Mouse (Mus musculus): ENCODE data around the gene Plekha8. TPM values are rescaled to one million over a fixed set of nuclear protein-coding genes. Genes with fewer than 3 reads are reported as not detected.

The Plekha8 gene
- total RNA-seq, 2 experiments from 2014 or later: 6.0 to 7.5 TPM

DNA sequence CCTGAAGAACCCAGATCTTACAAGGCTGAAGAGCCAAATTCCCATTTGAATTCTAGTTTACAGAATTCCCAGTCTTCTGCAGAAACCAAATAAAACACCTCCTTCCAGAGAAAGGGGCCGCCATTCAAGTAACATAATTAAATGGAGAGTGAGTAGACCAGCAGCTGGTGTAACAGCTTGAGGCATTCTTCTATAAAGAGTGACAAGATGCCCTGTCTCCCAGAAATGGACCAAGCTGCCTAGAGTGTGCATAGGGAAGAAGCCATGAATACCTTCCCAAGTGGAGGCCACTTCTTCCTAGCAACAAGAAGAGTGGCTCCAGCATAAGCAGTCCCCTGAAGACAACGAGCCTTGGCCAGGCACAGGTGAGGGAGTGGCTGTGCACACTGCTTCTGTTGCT lies 47.0 kb downstream of the Plekha8 start:
- DNase-seq: no peak

DNA sequence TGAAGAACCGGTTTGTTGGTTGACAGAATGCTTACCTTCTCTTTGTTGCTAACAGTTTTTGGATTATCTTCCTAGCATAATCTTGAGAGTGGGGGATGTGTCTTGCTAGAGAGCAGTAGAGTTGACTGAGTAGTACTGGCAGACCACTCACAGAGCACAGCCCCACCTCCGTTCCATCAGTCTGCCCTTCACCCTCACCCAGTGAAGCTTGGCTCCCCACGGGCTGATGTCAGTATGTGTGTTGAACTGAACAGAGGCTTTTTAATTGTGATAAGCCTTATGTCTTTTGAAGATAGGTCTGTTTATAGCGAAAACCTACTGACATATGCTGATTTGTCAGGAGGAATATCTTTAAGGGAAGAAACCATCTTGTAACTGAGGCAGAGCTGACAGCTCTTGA lies 48.3 kb downstream of the Plekha8 start:
- no peak for DNase-seq

DNA sequence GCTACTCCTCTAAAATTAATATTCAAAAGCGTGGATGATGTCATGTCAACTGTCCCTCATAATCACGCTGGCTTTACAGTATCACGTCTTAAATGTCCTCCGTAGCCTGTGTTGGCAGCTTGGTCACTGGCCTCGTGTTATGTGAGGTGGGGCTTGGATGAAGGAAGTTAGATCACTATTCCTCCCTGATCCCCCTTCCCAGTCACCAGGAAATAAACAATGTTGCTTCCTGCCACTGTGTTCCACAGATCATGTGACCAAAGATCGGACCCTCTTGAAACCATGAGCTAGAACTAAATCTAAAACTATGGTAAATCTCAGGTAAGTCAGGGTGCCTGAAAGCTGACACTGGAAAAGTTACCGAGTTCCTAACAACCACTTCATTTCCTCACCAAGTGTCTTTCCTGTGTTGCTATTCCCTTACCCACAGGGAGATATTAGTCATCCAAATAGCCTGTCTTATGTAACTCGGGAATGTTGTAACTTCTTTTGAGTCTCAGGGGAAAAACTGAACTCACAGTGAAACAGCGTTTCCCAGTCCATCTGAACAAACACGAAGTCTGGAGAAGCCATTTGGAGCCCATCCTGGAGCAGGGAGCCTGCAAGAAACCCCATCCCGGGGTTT lies 60.7 kb downstream of the Plekha8 start:
- DNase-seq: peak; percentile 13

DNA sequence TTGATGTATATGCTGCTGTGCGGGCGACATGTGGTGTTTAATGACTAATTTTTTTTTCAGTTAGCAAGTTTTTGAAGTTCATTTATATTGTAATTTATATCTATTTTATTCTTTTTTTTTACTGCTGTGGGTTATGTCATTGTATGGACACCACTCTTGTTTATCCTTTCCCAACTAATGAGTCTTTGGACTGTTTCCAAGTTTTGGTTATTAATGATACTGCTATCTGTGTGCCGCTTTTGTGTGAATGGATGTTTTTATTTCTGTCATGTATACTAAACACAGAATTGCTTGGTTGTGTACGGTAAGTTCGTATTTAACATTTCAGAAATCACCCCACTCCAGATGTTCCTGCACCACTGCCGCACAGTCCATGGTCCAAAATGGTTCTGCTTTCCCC lies 63.0 kb downstream of the Plekha8 start:
- DNase-seq: no peak

DNA sequence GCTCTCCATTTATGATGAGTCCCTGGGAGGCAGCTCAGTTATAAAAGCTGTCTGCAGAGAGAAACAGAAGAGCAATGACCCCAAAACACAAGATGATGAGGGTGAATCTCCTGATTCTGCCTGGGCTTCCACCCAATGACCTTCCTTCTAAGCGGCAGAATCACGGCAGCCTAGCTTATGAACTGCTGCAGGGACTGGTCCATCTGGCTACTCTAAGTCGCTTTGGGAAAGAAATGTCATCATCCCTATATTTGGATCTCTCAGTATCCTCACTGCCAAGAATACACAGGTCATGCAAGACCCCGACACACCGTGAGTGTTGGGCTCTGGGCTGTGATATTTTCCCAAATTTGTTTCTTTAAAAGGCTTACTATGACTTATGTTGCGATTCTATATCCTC lies 75.0 kb downstream of the Plekha8 start:
- DNase-seq: no peak

DNA sequence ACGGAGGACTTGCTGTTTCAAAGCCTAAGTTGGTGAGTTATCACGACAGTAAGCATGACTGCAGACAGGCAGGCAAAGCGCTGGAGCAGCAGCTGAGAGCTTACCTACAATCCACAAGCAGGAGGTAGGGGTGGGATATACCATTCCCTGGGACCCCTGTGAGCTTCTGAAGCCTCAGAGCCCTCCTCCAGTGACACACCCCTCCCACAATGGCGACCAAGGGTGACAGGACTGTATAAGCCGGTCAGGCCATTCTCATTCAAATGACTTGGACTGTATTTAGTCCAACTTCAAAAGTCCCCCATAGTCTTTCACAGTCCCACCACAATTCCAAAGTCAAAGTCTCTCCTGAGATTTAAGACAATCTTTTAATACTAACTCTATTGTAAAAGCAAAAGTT lies 78.0 kb downstream of the Plekha8 start:
- no peak for DNase-seq

DNA sequence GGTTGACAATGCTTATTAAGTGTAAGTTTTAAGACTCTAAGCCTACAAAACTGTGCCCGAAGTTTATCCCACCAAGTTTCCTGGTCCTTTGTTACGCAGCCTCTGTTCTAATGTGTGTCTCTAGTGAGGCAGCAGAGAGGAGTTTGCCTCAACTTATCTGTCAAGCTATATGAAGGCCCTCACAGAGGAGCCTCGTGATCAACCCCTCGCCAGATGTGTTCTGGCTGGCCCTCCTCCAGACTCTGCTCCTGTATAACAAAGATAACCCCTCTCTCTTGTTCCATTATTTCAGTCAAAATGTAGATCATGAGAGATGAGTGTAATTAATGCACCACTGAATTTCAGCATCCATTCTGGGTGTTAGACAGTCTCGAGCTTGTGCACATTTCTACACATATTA lies 84.8 kb downstream of the Plekha8 start:
- DNase-seq: no peak

DNA sequence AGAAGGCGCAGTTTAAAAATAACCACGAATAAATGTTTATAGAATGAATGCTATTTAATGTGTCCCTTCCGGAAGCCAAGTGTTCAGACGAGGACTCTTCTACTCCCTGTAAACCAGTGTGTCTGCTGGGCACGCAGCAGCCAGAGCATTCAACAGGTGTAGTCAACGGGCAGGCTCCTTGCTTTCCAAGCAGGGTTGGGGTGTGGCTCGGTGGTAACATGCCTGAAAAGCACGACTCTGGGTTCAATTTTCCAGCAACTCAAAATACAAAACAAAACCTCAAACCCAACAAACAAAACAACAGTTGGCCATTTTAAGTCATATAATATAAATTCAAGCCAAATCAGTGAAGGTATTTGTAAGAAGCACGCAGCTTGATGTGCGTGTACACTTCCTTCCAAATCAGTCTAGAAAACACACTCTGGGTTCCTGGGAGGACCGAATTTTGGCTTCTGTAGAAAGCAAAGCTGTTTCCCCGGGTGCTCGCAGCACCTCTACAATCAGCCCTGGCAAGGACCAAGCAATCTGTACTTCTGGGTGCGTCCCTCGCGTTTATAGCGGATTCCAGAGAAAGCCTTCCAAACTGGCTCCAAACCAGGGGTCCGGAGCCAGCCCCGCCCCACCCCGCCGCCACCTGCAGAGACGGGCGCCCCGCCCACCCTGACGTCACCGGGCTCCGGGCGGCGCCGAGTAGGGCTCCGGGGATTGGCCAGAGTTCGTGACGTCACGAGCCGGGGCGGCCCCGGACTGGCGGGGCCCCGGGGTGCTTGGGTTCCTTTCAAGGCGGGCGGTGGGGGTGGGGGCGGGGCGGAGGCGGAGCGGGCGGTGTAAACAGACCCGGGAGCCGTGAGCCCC lies 86.2 kb downstream of the Plekha8 start, which contains the start of gene Mturn:
Gene Mturn (plus strand): TSS at position 734 of the 855 bp plus-strand sequence.
- peak; percentile 100 for DNase-seq

DNA sequence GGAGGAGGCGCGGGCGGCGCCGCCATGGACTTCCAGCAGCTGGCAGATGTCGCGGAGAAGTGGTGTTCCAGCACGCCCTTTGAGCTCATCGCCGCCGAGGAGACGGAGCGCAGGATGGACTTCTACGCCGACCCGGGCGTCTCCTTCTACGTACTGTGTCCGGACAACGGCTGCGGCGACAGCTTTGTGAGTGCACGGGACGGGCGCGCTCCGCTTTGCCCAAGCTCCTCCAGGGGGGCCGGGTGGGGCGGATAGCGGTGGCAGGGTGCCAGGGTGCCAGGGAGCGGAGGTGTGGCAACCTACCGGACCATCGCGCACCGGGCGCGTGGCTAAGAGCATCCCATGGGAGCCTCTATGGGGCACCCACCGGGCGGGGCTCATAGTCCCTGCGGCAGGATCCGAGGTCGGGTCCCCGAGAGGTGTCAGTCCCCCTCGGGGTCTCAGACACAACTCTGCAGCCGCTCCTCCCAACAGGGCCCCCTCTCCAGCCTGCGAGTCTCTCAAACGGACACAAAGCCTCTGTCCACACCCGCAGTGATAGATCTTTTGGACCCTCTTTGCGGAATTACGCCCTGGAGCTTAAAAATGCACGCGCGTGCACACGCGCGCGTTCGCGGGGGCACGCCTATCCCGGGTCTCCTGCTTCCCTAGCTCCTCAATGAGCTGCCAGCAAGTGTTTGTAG lies 87.0 kb downstream of the Plekha8 start:
- no peak for DNase-seq

DNA sequence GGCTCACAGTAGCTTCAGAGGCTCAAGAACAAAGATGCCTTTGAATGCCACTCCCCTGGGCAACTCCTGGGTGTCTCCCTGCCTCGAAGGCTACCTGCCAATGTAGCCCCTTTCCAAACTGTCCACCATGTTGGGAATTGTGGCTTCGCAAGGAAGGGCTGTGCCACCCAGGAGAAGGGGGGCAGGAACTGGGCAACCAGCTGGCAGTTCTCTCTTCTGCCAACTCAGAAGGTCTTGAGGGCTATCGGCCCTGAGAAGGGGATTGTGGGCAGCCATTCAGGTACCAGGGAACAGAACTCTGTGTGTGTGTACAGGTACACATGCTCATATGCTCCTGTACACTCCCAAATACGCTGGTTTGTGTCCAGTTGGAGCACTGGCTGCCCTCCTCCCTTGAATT lies 89.2 kb downstream of the Plekha8 start:
- DNase-seq: no peak

DNA sequence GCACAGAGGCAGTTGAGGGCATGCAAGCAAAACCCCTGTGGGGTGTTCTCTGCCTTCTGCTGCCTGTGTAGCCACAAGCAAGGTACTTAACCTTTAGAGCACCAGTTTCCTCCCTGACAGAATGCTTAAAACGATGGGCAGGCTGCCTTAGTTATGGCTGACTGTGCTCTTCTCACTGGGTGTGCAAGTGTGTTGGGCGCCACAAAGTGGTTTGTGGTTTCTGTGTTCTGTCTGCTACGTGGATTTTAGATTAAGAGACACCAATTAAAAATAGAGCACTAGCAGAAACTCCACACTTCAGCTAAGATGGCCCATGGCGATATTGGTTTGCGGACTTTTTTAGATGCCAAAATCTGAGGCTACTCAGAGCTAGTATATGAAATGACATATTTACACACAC lies 90.2 kb downstream of the Plekha8 start:
- no peak for DNase-seq

DNA sequence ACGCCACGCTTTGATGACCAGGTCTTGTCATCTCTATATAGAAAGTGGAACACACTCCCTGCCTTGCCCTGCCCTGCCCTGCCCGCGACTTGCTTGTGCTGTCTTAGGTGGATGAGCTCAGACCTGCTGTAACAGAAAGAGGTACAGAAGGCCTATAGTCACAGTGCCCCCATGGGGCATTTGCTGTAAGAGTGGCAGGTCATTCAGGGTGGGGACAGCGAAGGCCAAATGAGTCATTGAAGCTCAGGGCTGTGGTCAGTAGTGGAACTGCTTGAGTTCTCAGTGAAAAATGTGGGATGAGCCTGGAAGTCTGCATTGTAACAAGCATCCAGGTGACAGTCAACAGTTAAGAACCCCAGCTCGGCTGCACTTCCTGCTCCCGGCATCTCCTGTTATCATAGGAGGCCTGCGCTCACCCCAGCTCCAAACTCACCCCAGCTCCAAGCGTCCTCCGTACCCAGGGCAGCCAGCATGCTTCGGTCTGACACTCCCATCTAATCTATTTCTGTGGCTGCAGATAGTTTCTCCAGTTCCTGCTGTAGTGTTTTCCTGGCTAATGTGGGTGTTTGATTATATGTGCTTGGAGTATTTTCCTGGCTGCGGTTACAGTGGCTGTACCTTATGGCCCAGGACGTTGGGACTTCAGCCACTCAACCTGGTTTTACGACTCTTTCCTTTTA lies 90.9 kb downstream of the Plekha8 start:
- DNase-seq: no peak

DNA sequence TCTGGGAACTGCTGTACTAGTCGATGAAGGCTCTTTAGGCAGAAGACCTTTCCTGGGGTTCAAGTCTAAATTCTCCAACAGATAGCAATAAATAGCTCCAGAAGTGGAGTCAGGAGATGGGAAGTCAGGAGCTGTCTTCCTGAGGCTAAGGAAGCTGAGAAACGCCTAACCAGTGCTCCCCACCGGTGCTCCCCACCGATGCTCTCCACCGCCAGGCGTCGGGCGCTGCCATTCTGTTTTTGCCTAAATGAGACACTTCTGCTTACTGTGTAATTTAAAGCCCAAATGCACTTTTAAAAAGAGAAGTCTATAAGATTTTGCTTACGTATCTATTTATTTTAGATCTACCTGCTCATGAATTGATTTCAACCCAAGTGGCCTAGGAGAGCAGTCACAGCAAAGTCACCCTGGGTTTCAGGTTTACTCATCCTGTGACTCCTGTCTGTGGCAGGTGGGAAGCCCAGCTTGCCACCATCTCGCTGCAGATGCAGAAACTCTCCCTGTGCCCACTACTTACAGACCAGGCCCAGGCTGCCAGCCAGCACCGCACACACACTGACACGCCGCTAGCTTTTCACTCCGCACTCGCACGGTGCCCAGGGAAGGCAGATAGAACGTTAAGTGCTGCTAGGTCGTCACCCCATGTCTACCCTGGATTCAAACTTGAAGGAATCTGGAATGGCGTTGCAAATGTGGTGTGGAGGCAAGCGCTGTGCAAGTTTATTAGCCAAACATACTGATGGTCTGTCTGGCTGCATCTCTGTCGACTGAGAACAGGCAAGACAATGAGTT lies 92.2 kb downstream of the Plekha8 start:
- DNase-seq: no peak

DNA sequence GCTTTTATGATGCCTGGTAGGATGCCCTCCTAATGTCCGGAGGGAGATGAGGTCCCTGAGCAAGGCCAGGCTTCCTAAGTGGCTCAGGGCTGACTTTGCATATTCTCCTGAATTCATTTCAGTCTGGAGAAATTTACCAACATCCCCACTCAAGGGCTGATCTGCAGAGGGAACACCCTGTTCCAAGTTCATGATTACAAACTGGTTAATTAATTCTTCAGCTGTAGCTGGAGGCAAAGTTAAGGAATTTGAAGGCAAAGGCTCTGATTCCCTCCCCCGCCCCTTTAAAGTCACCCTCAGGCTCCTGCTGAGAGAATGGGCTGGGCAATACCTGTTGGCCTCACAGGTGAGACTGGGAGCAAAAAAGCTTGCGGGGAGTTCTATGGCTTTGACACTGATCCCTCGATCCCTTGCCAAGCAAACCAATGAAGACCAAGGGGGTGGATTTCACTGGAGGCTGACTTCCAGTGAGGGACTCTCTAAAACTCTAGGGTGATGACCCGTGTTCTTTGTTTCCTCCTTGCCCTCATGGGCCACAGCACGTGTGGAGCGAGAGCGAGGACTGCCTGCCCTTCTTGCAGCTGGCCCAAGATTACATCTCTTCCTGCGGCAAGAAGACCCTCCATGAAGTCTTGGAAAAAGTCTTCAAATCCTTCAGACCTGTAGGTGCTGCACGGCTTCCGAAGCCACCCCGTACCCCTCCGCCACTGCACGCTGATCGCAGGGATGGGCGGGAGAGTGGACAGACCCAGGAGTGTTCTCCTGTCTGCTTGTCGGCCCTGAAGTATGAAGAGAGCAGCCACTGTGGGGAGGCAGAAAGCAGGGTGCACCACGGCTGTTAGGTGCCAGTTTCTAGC lies 93.8 kb downstream of the Plekha8 start:
- no peak for DNase-seq

DNA sequence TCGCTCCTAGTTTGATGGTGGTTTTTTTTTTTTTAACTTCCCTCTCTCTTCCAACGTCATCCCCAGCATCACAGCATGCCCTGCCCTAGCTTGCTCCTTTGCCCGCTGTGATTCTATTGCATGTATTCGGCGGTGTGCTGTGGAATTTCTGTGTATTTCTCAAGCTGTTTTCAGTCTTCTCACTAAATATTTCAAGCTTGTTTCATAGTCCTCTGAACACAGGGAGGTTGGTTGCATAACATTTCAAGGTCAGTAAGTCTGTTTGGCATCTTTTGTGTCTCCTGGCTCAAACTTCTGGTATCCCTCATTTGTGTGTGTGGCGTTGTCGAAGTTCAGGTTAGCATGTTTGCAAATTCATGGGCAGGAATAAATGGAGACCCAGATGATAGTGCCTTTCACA lies 94.8 kb downstream of the Plekha8 start:
- DNase-seq: no peak

DNA sequence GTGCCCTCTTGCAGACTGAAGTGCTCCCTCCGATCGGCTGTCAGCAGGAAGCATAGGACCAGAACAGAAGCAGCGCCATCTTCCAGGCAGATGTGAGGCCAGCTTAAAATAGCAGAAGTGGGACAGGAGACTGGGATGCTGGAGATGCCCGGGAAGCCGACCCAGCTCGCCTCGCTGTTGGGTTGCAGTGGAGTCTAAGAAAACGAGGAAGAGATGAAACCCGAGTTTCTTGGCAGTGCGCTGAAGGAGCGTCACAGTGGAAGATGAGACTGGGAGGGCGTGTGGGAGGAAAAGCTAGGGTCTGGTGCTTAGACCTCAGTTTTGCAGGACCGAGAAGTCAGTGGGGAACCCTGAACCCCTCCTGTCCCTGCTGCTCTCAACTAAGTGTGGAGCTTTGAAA lies 95.9 kb downstream of the Plekha8 start:
- no peak for DNase-seq

DNA sequence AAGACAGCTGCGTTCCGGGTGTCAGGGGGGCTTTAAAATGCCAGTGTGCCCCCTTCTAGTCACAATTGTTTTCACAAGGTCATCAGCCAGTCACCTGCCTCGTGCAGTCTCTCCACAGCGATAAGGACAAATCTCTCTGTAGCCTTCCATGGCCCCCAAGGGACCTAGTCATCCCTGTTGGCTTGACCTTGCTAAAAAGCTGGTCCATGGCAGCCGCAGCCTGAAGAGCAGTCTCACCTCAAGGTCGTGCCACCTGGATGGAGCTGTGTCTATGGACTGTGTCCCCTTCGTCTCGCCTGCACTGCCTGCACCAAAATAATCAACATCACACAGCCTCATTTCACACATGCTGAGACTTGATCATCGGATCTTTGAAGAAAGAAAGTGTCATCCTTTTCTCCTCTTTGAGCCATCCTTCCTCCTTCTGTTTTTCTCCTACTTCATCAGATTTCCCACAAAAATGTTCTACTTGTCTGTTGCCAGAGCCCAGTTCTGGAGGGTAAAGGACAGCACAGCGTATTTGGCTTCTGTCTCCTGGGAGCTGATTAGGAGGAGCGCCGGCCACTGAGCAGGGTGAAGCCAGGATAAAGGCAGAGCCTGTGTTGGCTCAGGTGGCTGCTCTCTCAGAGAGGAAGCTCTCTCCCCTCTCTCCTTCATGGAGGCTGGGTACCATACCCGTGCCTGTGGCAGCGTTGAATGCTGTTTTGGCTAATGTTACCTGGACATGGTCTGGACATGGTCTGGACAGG lies 96.6 kb downstream of the Plekha8 start:
- no peak for DNase-seq

DNA sequence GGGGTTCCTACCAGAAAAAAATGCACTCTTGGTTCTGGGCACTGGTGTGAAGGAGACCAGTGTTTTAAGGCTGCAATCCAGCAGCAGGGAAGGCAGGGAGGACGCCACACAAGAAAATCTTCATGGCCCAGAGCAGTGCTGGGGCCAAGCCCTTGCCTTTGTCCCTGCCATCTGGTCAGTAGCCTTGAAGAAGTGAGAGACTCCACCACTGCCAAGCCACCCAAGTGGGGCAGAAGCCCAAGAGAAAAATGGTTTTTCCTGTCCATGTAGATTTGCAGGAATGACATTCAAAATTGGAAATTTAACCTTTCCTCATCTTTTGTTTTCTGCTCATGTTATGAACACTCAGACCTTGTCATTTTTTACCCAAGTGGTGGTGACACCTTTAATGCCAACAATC lies 97.3 kb downstream of the Plekha8 start:
- no peak for DNase-seq

DNA sequence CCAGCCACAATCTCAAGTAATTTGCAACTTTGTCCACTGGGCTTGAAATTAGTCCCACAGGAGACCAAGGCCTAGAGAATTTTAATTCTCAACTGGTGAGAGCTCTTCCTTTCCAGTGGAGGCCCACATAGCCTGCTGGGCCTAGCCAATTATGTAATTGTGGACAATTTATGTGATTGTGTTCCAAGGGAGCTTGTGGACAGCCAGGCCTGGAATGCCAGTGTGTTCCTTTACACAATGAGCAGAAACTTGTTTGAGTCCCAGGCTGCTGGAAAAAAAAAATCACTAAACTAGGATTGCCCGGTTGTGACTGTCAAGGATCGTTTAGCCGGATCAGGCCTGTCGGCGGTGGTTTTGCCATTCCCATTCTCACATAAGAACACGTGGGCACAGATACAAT lies 98.4 kb downstream of the Plekha8 start:
- no peak for DNase-seq

Data from gastrocnemius, postnatal 10 days (tissue).